Mouse (Mus musculus) cerebral cortex, adult 2 months (tissue): ENCODE measurements around the gene Opa1.

Source experiments
- WGBS: fragments of 180-500 bp; shearing (Covaris S2); methylation state at CpG from one replicate; pipeline ENCODE4 v1.1.7; 2018; 5-methylcytosine and 5-hydroxymethylcytosine counted together

Gene Opa1

DNA sequence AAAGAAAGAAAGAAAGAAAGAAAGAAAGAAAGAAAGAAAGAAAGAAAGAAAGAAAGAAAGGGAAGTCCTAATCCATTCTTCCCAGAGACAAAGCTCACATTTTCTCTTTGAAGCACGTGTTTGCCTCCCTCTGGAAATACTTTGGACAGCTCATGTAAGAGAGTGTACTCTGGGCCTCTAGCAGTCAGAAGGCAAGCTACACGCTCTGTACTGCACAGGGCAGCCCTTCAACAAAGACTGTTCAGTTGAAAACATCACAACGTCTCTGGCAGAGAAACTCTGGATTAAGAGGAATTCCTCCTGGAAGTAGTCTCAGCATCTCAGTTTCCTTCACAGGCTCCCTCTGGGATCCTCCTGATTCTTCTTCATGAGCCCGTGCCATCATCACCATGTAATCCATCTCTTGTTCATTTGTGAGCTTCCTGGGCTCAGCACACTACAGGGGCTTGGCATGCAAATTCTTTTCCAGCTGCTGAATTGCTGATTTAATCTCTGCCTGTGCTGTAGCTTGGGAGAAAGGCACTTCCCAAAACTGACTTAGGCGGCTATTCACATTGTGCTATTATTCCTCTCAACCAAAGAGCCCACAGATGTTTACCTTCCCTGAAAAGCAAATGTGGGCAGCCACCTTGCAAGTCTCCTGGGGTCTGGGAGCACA is 114.0 kb downstream of the Opa1 start:
- 44% methylated on average over 5 of the region's 5 CpGs for WGBS

DNA sequence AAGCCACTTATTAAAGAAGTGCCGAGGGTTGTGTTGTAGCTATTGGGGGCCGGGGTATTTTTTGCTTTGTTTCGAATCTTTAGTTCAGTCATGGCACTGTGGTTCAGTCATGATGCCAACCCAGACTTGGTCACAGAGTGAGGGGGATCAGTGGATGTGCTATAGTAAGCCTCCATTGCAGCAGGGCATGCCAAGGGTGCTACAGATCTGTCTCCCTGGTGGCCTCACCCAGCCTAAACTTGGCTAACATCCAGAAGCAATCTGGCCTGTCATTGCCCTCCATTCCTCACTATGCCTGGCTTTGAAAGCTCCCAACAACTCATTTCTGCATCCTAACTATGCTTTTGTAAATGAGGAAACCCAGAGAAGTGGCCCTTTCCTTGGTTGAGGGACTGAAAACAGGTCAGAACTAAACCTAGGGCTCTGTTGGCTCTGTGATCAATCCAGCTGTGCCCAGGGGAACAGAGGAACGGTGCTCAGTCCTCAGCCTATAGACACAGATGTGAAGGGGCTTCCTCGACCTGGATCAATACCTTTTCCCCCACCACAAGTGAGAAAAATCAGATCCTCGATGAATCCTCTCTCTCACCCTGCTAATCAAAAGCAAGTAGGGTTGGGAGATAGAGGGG is 114.8 kb downstream of the Opa1 start:
- 73% methylated on average over 6 of the region's 6 CpGs for WGBS

DNA sequence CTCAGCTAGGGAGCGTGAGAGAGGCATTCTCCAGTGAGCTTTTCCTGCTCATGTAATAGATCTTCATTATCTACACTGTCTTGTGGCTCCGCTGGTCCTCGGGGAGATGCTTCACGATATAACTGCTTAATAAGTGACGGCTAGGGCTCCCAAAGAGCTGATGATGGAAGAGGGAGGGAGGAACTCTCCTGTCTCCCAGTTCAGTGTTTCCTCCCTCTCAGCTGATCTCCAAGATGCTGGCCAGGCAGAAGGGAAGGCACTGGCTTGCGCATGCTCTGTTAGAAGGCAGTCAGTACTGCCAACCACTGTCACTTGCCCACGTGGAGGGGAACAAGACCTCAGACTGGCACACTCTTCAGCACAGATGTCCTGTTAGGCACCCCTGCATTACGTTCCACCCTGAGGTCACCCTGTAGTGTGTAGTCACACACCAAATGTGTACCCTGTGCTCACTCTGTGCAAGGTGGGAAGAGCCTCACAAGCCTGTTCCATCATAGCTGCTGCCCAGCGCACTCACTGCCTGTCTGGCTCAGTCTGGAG is 115.4 kb downstream of the Opa1 start:
- WGBS, result 83% methylated on average over 9 of the region's 9 CpGs
